Mouse (Mus musculus) cortical plate, adult 2 months (tissue): ENCODE measurements around the gene Kif1c.

Source experiments
- CTCF ChIP-seq: fragments of 200-500 bp; IDR thresholded peaks from 2 replicates; pipeline ENCODE4 v1.5.1; 2011; ENCODE audit warnings: mild to moderate bottlenecking, control low read depth, low read length; ENCODE audit not compliant: insufficient read depth; ENCODE audit errors: extremely low read depth
- POLR2A ChIP-seq: fragments of 200-500 bp; IDR thresholded peaks from 2 replicates; pipeline ENCODE4 v1.6.1; 2011; ENCODE audit warnings: mild to moderate bottlenecking, low read length, control low read depth; ENCODE audit not compliant: insufficient read depth; ENCODE audit errors: extremely low read depth

- no peak for TF ChIP-seq CTCF
- no peak for TF ChIP-seq POLR2A
Observed at GRCm38 (mm10) chr11:70754958-70755357, 54.6 kb downstream of the Kif1c start.
